Mouse (Mus musculus) heart, embryonic 13.5 days (tissue): ENCODE measurements around the gene Gm49661. TPM values are rescaled to one million over a fixed set of nuclear protein-coding genes. Genes with fewer than 3 reads are reported as not detected.

Source experiments
- ATAC-seq: fragments of 200-750 bp; cut with Nextera tagmentation; 2 replicates; pipeline ENCODE4 v1.8.0; 2017; ENCODE audit warnings: moderate TSS enrichment; ENCODE audit not compliant: insufficient number of reproducible peaks, low FRiP score, low TSS enrichment; ENCODE audit errors: extremely low read depth
- H3K27ac ChIP-seq: fragments of 300-500 bp; sonication (generic); replicated peaks from 2 replicates; pipeline ENCODE4 v1.5.1; 2015; ENCODE audit warnings: moderate library complexity, mild to moderate bottlenecking, inconsistent platforms
- H3K27me3 ChIP-seq: fragments of 300-500 bp; sonication (generic); replicated peaks from 2 replicates; pipeline ENCODE4 v1.6.1; 2015; ENCODE audit warnings: mild to moderate bottlenecking, inconsistent platforms
- H3K36me3 ChIP-seq: fragments of 300-500 bp; sonication (generic); 2 replicates; pipeline ENCODE4 v1.6.1; 2015; ENCODE audit warnings: mild to moderate bottlenecking, inconsistent platforms
- H3K4me1 ChIP-seq: fragments of 300-500 bp; sonication (generic); 2 replicates; pipeline ENCODE4 v1.6.1; 2015; ENCODE audit warnings: inconsistent platforms
- H3K4me2 ChIP-seq: fragments of 300-500 bp; sonication (generic); 2 replicates; pipeline ENCODE4 v1.6.1; 2015; ENCODE audit warnings: inconsistent platforms, mild to moderate bottlenecking, moderate library complexity
- H3K4me3 ChIP-seq: fragments of 300-500 bp; sonication (generic); 2 replicates; pipeline ENCODE4 v1.5.1; 2015; ENCODE audit warnings: moderate library complexity, mild to moderate bottlenecking, inconsistent platforms
- H3K9ac ChIP-seq: fragments of 300-500 bp; sonication (generic); 2 replicates; pipeline ENCODE4 v1.6.1; 2015; ENCODE audit warnings: inconsistent platforms, mild to moderate bottlenecking, moderate library complexity
- H3K9me3 ChIP-seq: fragments of 300-500 bp; sonication (generic); 2 replicates; pipeline ENCODE4 v1.6.1; 2016; ENCODE audit warnings: inconsistent platforms
- WGBS: fragments of 180-500 bp; shearing (Covaris S2); methylation state at CpG from one replicate; pipeline ENCODE4 v1.1.7; 2015; ENCODE audit warnings: mixed read lengths; 5-methylcytosine and 5-hydroxymethylcytosine counted together
- polyA plus RNA-seq: library from polyadenylated mRNA; unstranded; fragments of >200 nt; fragmentation: Nextera tagmentation; extraction: Ambion mirVana; gene quantifications from 2 replicates; pipeline ENCODE4 v1.2.1, GENCODE M21; 2015

The Gm49661 gene
- polyA plus RNA-seq, 1 experiment from 2014 or later, result not detected

GRCm38 (mm10) chr8:84982499-84983011 lies 13.3 kb upstream of the Gm49661 start:
- whole genome bisulfite sequencing, result 57% methylated on average over 3 of the region's 3 CpGs
- Histone ChIP-seq H3K4me3 (no peak overlapping the region), H3K9ac (no peak overlapping the region), H3K4me2 (no peak overlapping the region), H3K27ac (no peak overlapping the region), H3K4me1 (peaks cover 76% of the 10 kb centered on the region), H3K9me3 (no peaks in the 10 kb centered on the region), H3K27me3 (peaks cover 13% of the 10 kb centered on the region), H3K36me3 (no peaks in the 10 kb centered on the region)
- no peak for ATAC-seq

DNA sequence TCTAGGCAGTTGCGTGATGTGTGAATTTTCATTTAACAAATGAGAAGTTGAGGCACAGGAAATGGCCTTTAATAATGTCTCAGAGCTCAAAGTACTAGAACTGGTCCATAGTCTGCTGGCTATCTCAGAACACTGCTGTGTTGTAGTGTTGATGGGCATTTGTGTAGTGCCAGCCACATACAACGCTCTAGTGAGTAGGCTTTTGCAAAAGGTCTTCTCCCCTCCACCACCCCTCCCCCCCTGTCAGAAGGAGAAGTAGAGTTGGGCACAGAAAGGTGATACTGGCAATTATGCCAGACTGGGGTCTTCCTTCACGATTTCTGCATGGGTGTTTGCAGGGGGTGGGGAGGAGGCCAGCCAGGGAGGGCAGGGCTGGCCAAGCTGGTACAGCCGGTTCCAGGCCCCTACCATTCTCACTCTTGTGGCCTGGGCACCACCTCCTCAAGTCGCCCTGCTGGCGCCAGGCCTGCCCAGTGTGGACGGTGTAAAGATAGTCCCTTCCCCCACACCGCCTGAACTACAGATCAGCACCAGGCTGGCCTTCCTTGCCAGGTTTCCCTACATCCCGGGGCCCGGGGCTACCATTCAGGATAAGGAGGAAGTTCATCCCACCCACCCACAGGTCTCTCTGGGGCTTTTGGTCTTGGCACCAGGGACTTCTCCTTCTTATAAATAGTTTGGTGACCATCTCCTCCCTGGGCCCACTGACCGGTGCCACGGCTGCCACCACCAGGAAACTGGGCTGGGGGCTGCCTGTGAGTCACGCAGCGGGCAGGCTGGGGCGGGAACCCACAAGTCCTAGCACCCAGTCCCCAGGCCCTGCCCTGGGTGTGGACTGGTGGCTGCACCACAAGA lies 12.6 kb upstream of the Gm49661 start:
- peaks cover 81% of the 10 kb centered on the region for H3K4me1 ChIP-seq
- peaks cover 6% of the 10 kb centered on the region for H3K27me3 ChIP-seq
- H3K9me3 ChIP-seq, result no peaks in the 10 kb centered on the region
- no peak overlapping the region for H3K4me3 ChIP-seq
- H3K4me2 ChIP-seq, result no peak overlapping the region
- 70% methylated on average over 15 of the region's 15 CpGs for WGBS
- ATAC-seq, result no peak
- H3K36me3 ChIP-seq, result no peaks in the 10 kb centered on the region
- peak overlapping the region; percentile 90; the same call in 1 of the 2 replicates for H3K27ac ChIP-seq
- H3K9ac ChIP-seq, result no peak overlapping the region

GRCm38 (mm10) chr8:84980622-84981358 lies 11.6 kb upstream of the Gm49661 start:
- no peaks in the 10 kb centered on the region for H3K9me3 ChIP-seq
- H3K36me3 ChIP-seq, result no peaks in the 10 kb centered on the region
- 29% methylated on average over 11 of the region's 11 CpGs for WGBS
- peak overlapping the region; percentile 88 for H3K9ac ChIP-seq
- peak overlapping the region; percentile 90 for H3K27ac ChIP-seq
- H3K27me3 ChIP-seq, result no peaks in the 10 kb centered on the region
- peaks cover 79% of the 10 kb centered on the region for H3K4me1 ChIP-seq
- peak overlapping the region; percentile 99 for H3K4me2 ChIP-seq
- no peak for ATAC-seq
- peak overlapping the region; percentile 73 for H3K4me3 ChIP-seq

DNA sequence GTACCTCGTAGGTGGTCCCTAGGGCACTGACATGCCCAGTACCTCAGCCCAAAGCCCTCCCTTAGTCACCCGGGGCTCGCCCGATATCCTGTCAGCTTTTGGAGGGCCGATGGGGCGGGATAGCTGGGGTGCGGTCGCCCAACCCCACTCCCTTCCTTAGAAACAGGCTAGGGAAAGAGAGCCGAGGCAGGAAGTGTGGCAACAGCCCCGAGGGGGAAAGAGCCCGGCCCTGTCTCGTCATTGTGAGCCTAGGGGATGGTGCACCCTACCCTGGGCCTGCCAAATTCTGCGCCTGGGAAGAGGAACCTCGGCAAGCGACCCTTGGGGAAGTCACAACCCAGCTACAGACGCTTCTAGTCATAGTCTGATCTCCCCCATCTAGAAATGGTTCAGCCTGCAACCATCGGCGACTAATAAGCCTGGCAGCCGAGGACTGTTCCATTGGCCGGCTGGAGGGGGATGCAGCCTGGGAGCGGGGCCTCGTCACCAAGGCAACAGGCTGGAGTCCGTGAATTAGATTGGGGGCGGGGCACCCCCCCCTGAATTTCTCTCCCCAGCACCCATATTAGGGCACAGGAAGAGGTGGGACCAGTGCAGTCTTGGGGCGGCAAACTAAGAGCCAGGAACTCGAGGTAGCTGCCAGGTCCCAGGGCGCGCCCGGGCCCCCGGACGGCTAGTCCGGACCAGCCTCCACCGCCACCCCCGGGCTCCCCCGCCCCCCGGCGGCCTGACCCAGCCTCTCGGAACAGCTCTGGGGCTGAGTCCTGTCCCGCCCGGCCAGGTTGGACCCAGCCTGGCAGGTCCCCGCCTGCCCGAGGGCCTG lies 10.6 kb upstream of the Gm49661 start:
- Histone ChIP-seq H3K9me3 (no peaks in the 10 kb centered on the region), H3K4me2 (peak overlapping the region; percentile 99), H3K4me3 (peak overlapping the region; percentile 73), H3K4me1 (peaks cover 78% of the 10 kb centered on the region), H3K27me3 (no peaks in the 10 kb centered on the region), H3K36me3 (peaks cover 6% of the 10 kb centered on the region), H3K27ac (peak overlapping the region; percentile 90), H3K9ac (peak overlapping the region; percentile 88)
- ATAC-seq, result peak; percentile 6; the same call in 1 of the 2 replicates
- WGBS, result 1% methylated on average over 42 of the region's 42 CpGs

DNA sequence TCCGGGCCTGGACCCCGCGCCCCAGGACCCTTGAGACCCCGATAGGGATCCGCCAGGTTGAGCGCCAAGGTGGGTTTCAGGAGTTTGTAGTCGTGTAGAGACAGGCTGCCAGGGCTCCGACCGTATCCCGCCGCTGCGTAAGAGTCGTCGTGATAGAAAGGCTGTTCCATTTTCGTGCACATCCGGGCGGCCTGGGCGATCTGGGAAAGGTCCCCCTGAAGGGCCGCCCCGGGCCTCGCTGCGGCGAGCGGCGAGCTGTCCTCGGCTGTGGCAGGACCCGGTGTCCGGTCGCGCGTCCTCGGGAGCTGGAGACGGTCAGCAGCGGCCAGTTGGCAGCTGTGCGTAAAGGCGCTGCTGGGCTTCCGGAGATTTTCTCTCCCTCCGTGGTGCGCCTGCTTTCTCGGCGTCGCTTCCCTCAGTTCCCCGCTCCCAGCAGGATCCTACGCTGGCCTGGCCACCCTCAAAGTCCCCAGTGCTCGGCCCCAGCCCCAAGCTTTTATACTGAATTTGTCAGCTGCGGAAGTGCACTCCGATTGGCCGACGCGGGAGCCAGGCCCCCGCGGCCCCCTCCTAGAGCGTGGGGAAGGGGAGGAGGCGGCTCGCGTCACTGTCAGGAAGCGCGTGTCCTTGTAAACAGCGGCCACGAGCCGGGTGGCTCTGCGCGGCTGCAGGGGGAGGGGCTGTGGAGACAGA lies 9.2 kb upstream of the Gm49661 start, which contains the start of gene Junb:
Junb (minus strand) TSS at position 471 of the 693 bp plus-strand sequence.
- ATAC-seq, result peak; percentile 52
- under 1% methylated on average over 63 of the region's 63 CpGs for WGBS
- Histone ChIP-seq H3K36me3 (peaks cover 20% of the 10 kb centered on the region), H3K4me3 (peak within 1 kb of the TSS; percentile 73), H3K9me3 (no peaks in the 10 kb centered on the region), H3K4me1 (peaks cover 73% of the 10 kb centered on the region), H3K27ac (peak within 1 kb of the TSS; percentile 90), H3K9ac (peak within 1 kb of the TSS; percentile 88), H3K4me2 (peak within 1 kb of the TSS; percentile 99), H3K27me3 (no peaks in the 10 kb centered on the region)

GRCm38 (mm10) chr8:84977435-84978247 lies 8.4 kb upstream of the Gm49661 start:
- H3K4me3 ChIP-seq, result peak overlapping the region; percentile 73
- H3K27me3 ChIP-seq, result no peaks in the 10 kb centered on the region
- H3K27ac ChIP-seq, result peak overlapping the region; percentile 90
- peak overlapping the region; percentile 88 for H3K9ac ChIP-seq
- H3K4me2 ChIP-seq, result peak overlapping the region; percentile 99
- no peaks in the 10 kb centered on the region for H3K9me3 ChIP-seq
- peaks cover 27% of the 10 kb centered on the region for H3K36me3 ChIP-seq
- WGBS, result 1% methylated on average over 70 of the region's 70 CpGs
- no peak for ATAC-seq
- peaks cover 73% of the 10 kb centered on the region for H3K4me1 ChIP-seq

- WGBS, result 3% methylated on average over 25 of the region's 25 CpGs
- ATAC-seq, result no peak
- H3K9ac ChIP-seq, result peak overlapping the region; percentile 88
These were observed 7.7 kb upstream of the Gm49661 start for GRCm38 (mm10) chr8:84976763-84977434.

GRCm38 (mm10) chr8:84976031-84976762 lies 7.0 kb upstream of the Gm49661 start:
- H3K4me2 ChIP-seq, result peak overlapping the region; percentile 99
- H3K36me3 ChIP-seq, result peaks cover 42% of the 10 kb centered on the region
- H3K9ac ChIP-seq, result peak overlapping the region; percentile 88
- H3K4me3 ChIP-seq, result peak overlapping the region; percentile 73
- H3K27me3 ChIP-seq, result no peaks in the 10 kb centered on the region
- peaks cover 63% of the 10 kb centered on the region for H3K4me1 ChIP-seq
- no peaks in the 10 kb centered on the region for H3K9me3 ChIP-seq
- H3K27ac ChIP-seq, result peak overlapping the region; percentile 90
- ATAC-seq, result peak; percentile 75
- WGBS, result under 1% methylated on average over 58 of the region's 61 CpGs

More at GRCm38 (mm10) chr8:84976763-84977434, 7.7 kb upstream of the Gm49661 start:
- H3K4me1 ChIP-seq, result peaks cover 69% of the 10 kb centered on the region
- peak overlapping the region; percentile 90 for H3K27ac ChIP-seq
- peak overlapping the region; percentile 73 for H3K4me3 ChIP-seq
- H3K27me3 ChIP-seq, result no peaks in the 10 kb centered on the region
- no peaks in the 10 kb centered on the region for H3K9me3 ChIP-seq
- peak overlapping the region; percentile 99 for H3K4me2 ChIP-seq
- peaks cover 35% of the 10 kb centered on the region for H3K36me3 ChIP-seq

DNA sequence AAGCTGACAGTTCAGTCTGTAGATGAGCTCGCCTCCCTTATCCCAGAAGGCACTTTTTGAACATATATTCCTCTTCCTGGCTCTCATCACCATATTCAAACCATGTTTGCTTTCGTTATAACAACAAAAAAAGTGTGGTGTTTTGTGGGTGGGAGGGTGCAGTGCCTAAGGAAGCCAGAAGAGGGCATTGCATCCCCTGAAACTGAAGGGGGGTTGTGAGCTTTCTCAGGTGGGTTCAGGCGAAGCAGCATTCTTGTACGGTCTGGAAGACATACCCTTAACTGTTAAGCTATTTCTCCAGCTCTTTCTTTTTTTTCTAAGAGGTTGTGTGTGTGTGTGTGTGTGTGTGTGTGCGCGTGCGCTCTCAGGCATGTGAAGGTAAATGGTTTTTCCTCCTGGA lies 6.2 kb upstream of the Gm49661 start:
- H3K9ac ChIP-seq, result peak overlapping the region; percentile 88
- WGBS, result 38% methylated on average over 7 of the region's 7 CpGs

More for the DNA sequence above, 6.2 kb upstream of the Gm49661 start:
- Histone ChIP-seq H3K4me3 (peak overlapping the region; percentile 73), H3K4me2 (peak overlapping the region; percentile 99), H3K27ac (peak overlapping the region; percentile 90), H3K36me3 (peaks cover 49% of the 10 kb centered on the region), H3K9me3 (no peaks in the 10 kb centered on the region), H3K27me3 (no peaks in the 10 kb centered on the region), H3K4me1 (peaks cover 63% of the 10 kb centered on the region)
- no peak for ATAC-seq
